Comparison of ENCODE assay signal across 14 mouse cellular contexts in the genomic region with DNA sequence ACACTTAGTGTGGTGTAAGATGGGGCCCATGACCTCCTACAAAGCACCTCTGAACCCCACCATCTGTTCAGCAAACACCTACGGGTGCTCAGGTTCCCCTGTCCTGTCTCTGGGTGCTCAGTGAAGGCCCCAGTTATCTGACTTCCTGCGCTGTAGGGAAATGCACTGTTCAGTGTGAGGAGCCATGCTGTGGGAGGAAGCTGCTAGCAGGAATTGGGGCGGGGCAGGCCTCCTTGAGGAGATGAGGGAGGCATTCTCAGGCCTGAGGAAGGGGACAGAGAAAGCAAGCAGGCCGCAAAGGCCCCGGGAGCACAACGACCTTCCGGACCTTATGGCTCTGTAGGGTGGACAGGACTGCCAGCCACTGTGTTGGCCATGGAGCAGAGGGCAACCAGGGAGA. TPM values are rescaled to one million over a fixed set of nuclear protein-coding genes. Genes with fewer than 3 reads are reported as not detected.
DNase-seq lines count a peak whose midpoint lies in the region; ATAC-seq and TF ChIP-seq lines count a peak whose summit lies in the region.
"Had no signal": no experiment of that assay in that cellular context is flagged by ENCODE, and none has a peak within 500 bp of the region (broad histone marks: within the 10 kb centered on the region; RNA-seq: fewer than 3 reads in every experiment).

No protein-coding gene starts in this region.

- DNase-seq in heart, adult 11 months, result no peak
- no peak for DNase-seq in layer of hippocampus, adult 2 months (ENCODE audit: low spot score in 2 of 2)
- no peak for DNase-seq in layer of hippocampus, adult 9-11 months
- DNase-seq in midbrain, postnatal 0 days (ENCODE audit: low spot score), result no peak
- no peak for DNase-seq in lung, postnatal 36 days
- no peak for DNase-seq in forebrain, embryonic 14.5 days (ENCODE audit: low spot score)
- DNase-seq: B cell, adult 2 months; cerebellum, adult 8-10 months; gastrocnemius, adult 2 months; kidney, adult 9 months had no signal

- 63% methylated on average over 7 of the region's 7 CpGs for WGBS in heart, embryonic 11.5 days (ENCODE audit: insufficient replicate concordance)
- 73% methylated on average over 7 of the region's 7 CpGs for WGBS in midbrain, postnatal 0 days
- WGBS in forebrain, embryonic 14.5 days, result 89% methylated on average over 7 of the region's 7 CpGs

- H3K36me3 ChIP-seq in heart, embryonic 11.5 days (ENCODE audit: control insufficient read depth, insufficient read depth, low read length), result peaks cover 15% of the 10 kb centered on the region
- H3K36me3 ChIP-seq in midbrain, postnatal 0 days (ENCODE audit: insufficient read depth, low read length), result peaks cover 42% of the 10 kb centered on the region
- H3K36me3 ChIP-seq in forebrain, embryonic 14.5 days (ENCODE audit: control insufficient read depth, insufficient read depth, low read length), result peaks cover 57% of the 10 kb centered on the region

- no peak overlapping the region for H3K4me2 ChIP-seq in heart, embryonic 11.5 days
- 0 out of 2 replicates have a peak overlapping the region, but pooled peaks have one; percentile 9 for H3K4me2 ChIP-seq in midbrain, postnatal 0 days (ENCODE audit: low read depth, low read length, poor library complexity, severe bottlenecking)
- no peak overlapping the region for H3K4me2 ChIP-seq in forebrain, embryonic 14.5 days (ENCODE audit: low read length)
- H3K4me2 ChIP-seq: lung, embryonic 14.5 days had no signal

- no peaks in the 10 kb centered on the region for H3K9me3 ChIP-seq in heart, embryonic 11.5 days (replicated peaks; ENCODE audit: control insufficient read depth, low read length)
- H3K9me3 ChIP-seq in midbrain, postnatal 0 days (ENCODE audit: low read length), result no peaks in the 10 kb centered on the region
- H3K9me3 ChIP-seq in forebrain, embryonic 14.5 days (replicated peaks; ENCODE audit: control insufficient read depth, low read length), result no peaks in the 10 kb centered on the region

- no peak for TF ChIP-seq CTCF in layer of hippocampus, adult 2 months (conservative IDR thresholded peaks at IDR 0.05)
- no peak for TF ChIP-seq CTCF in midbrain, postnatal 0 days (IDR thresholded peaks at IDR 0.05)

- H3K27me3 ChIP-seq in heart, embryonic 11.5 days (ENCODE audit: control insufficient read depth, insufficient read depth, low read length), result no peaks in the 10 kb centered on the region
- no peaks in the 10 kb centered on the region for H3K27me3 ChIP-seq in midbrain, postnatal 0 days (ENCODE audit: insufficient read depth, low read length)
- no peaks in the 10 kb centered on the region for H3K27me3 ChIP-seq in forebrain, embryonic 14.5 days (replicated peaks; ENCODE audit: control insufficient read depth, insufficient read depth, low read length)

- H3K9ac ChIP-seq in heart, embryonic 11.5 days (ENCODE audit: low read depth, low read length), result peak overlapping the region; percentile 12; the same call in 1 of the 2 replicates
- no peak overlapping the region for H3K9ac ChIP-seq in midbrain, postnatal 0 days (replicated peaks; ENCODE audit: low read length, poor library complexity, severe bottlenecking)
- H3K9ac ChIP-seq in forebrain, embryonic 14.5 days (ENCODE audit: low read length), result no peak overlapping the region
- H3K9ac ChIP-seq: lung, embryonic 14.5 days had no signal

- H3K4me1 ChIP-seq in heart, embryonic 11.5 days (ENCODE audit: control insufficient read depth, insufficient read depth, low read length), result peaks cover 28% of the 10 kb centered on the region
- no peaks in the 10 kb centered on the region for H3K4me1 ChIP-seq in midbrain, postnatal 0 days (ENCODE audit: insufficient read depth, low read length)
- H3K4me1 ChIP-seq in forebrain, embryonic 14.5 days (ENCODE audit: control insufficient read depth, insufficient read depth, low read length), result no peaks in the 10 kb centered on the region

- ATAC-seq in heart, embryonic 11.5 days (replicated peaks; ENCODE audit: insufficient number of reproducible peaks, low FRiP score, low TSS enrichment), result no peak; the same call in 1 of the 2 replicates
- ATAC-seq in common myeloid progenitor, adult 5-6 weeks (replicated peaks; ENCODE audit: low read depth, poor library complexity, severe bottlenecking), result peak; percentile 53
- ATAC-seq in midbrain, postnatal 0 days (ENCODE audit: low FRiP score), result no peak
- no peak for ATAC-seq in forebrain, embryonic 14.5 days

- peak overlapping the region; percentile 25; the same call in 1 of the 2 replicates for H3K27ac ChIP-seq in heart, embryonic 11.5 days (ENCODE audit: low read depth, low read length)
- peak overlapping the region; percentile 43; the same call in 1 of the 2 replicates for H3K27ac ChIP-seq in layer of hippocampus, adult 2 months
- H3K27ac ChIP-seq in midbrain, postnatal 0 days (ENCODE audit: low read depth, low read length), result no peak overlapping the region
- no peak overlapping the region for H3K27ac ChIP-seq in forebrain, embryonic 14.5 days (ENCODE audit: low read depth, low read length)

- H3K4me3 ChIP-seq in heart, embryonic 11.5 days (ENCODE audit: low read depth, low read length), result no peak overlapping the region
- H3K4me3 ChIP-seq in layer of hippocampus, adult 2 months, result no peak overlapping the region
- H3K4me3 ChIP-seq in midbrain, postnatal 0 days (ENCODE audit: low read depth, low read length), result no peak overlapping the region
- no peak overlapping the region for H3K4me3 ChIP-seq in forebrain, embryonic 14.5 days (ENCODE audit: low read depth, low read length)
- H3K4me3 ChIP-seq: gastrocnemius, adult 2 months; myocyte had no signal

RNA-seq across cellular contexts. Expression of gene Pttg1ip, which starts 7.6 kb away (rescaled TPM):
- polyA plus RNA-seq in heart, embryonic 11.5 days (2014; fragmentation: Nextera tagmentation; extraction: Ambion mirVana), result 108 and 113 TPM in 2 replicates
- total RNA-seq in layer of hippocampus, adult 2 months (2021), result 10 to 100 TPM; 76.9 to 77.5 TPM
- 35.5 and 47.4 TPM in 2 replicates for total RNA-seq in common myeloid progenitor, adult 5-6 weeks (2017)
- total RNA-seq in midbrain, postnatal 0 days (2014; rRNA removed), result 87.2 and 116 TPM in 2 replicates
- polyA plus RNA-seq in midbrain, postnatal 0 days (2015; fragmentation: Nextera tagmentation; extraction: Ambion mirVana), result 74.7 and 79.0 TPM in 2 replicates
- 74.1 and 85.5 TPM in 2 replicates for polyA plus RNA-seq in forebrain, embryonic 14.5 days (2014; fragmentation: Nextera tagmentation; extraction: Ambion mirVana)

RNA-seq across cellular contexts. Expression of gene Sumo3, which starts 16.8 kb away (rescaled TPM):
- 165 and 212 TPM in 2 replicates for polyA plus RNA-seq in heart, embryonic 11.5 days (2014; fragmentation: Nextera tagmentation; extraction: Ambion mirVana)
- total RNA-seq in layer of hippocampus, adult 2 months (2021), result 100 to 1,000 TPM; 131 to 138 TPM
- 147 and 170 TPM in 2 replicates for total RNA-seq in common myeloid progenitor, adult 5-6 weeks (2017)
- total RNA-seq in midbrain, postnatal 0 days (2014; rRNA removed), result 167 and 306 TPM in 2 replicates
- 385 and 389 TPM in 2 replicates for polyA plus RNA-seq in midbrain, postnatal 0 days (2015; fragmentation: Nextera tagmentation; extraction: Ambion mirVana)
- 277 and 308 TPM in 2 replicates for polyA plus RNA-seq in forebrain, embryonic 14.5 days (2014; fragmentation: Nextera tagmentation; extraction: Ambion mirVana)

RNA-seq across cellular contexts. Expression of gene Gm49325, which starts 16.9 kb away (rescaled TPM):
- not detected in 2 replicates for polyA plus RNA-seq in heart, embryonic 11.5 days (2014; fragmentation: Nextera tagmentation; extraction: Ambion mirVana)
- 10 to 100 TPM; 18.3 to 27.0 TPM for total RNA-seq in layer of hippocampus, adult 2 months (2021)
- not detected in 2 replicates for total RNA-seq in common myeloid progenitor, adult 5-6 weeks (2017)
- total RNA-seq in midbrain, postnatal 0 days (2014; rRNA removed), result not detected in 2 replicates
- polyA plus RNA-seq in midbrain, postnatal 0 days (2015; fragmentation: Nextera tagmentation; extraction: Ambion mirVana), result 6.9 and 10.5 TPM in 2 replicates
- polyA plus RNA-seq in forebrain, embryonic 14.5 days (2014; fragmentation: Nextera tagmentation; extraction: Ambion mirVana), result 1.7 and 16.2 TPM in 2 replicates

RNA-seq across cellular contexts. Expression of gene Ube2g2, which starts 33.0 kb away (rescaled TPM):
- polyA plus RNA-seq in heart, embryonic 11.5 days (2014; fragmentation: Nextera tagmentation; extraction: Ambion mirVana), result 38.0 and 42.9 TPM in 2 replicates
- total RNA-seq in layer of hippocampus, adult 2 months (2021), result 10 to 100 TPM; 81.6 to 95.4 TPM
- 27.0 and 37.2 TPM in 2 replicates for total RNA-seq in common myeloid progenitor, adult 5-6 weeks (2017)
- total RNA-seq in midbrain, postnatal 0 days (2014; rRNA removed), result 39.3 and 41.8 TPM in 2 replicates
- polyA plus RNA-seq in midbrain, postnatal 0 days (2015; fragmentation: Nextera tagmentation; extraction: Ambion mirVana), result 67.2 and 70.6 TPM in 2 replicates
- polyA plus RNA-seq in forebrain, embryonic 14.5 days (2014; fragmentation: Nextera tagmentation; extraction: Ambion mirVana), result 72.6 and 73.6 TPM in 2 replicates

RNA-seq across cellular contexts. Expression of gene Itgb2, which starts 59.1 kb away (rescaled TPM):
- polyA plus RNA-seq in heart, embryonic 11.5 days (2014; fragmentation: Nextera tagmentation; extraction: Ambion mirVana), result 2.3 and 2.4 TPM in 2 replicates
- total RNA-seq in layer of hippocampus, adult 2 months (2021), result 1 to 10 TPM; 3.3 to 4.6 TPM
- total RNA-seq in common myeloid progenitor, adult 5-6 weeks (2017), result 12.4 and 18.4 TPM in 2 replicates
- 0.55 and 1.7 TPM in 2 replicates for total RNA-seq in midbrain, postnatal 0 days (2014; rRNA removed)
- 0.69 and 1.2 TPM in 2 replicates for polyA plus RNA-seq in midbrain, postnatal 0 days (2015; fragmentation: Nextera tagmentation; extraction: Ambion mirVana)
- 0.67 and 0.89 TPM in 2 replicates for polyA plus RNA-seq in forebrain, embryonic 14.5 days (2014; fragmentation: Nextera tagmentation; extraction: Ambion mirVana)

Comparison
In these comparisons a context has a peak if more than half of its experiments do, and no peak if none do; other contexts are left out.
1. H3K27ac ChIP-seq: peak in heart, embryonic 11.5 days (single experiment) and layer of hippocampus, adult 2 months (single experiment); none in midbrain, postnatal 0 days (single experiment) and forebrain, embryonic 14.5 days (single experiment).
2. RNA of gene Gm49325, which starts 16.9 kb away (total RNA-seq): 18.3 to 27.0 TPM in layer of hippocampus, adult 2 months; not detected in common myeloid progenitor, adult 5-6 weeks and not detected in midbrain, postnatal 0 days; every median in the first group is over 10 times any median in the second.